Mouse (Mus musculus) A20 (cell line): ENCODE data around the gene Gm19345.

Experiments
- DNase-seq: peaks from one replicate; pipeline ENCODE4 v3.0.0-alpha.2; 2011; ENCODE audit warnings: low read depth, low spot score

Gene Gm19345

DNA sequence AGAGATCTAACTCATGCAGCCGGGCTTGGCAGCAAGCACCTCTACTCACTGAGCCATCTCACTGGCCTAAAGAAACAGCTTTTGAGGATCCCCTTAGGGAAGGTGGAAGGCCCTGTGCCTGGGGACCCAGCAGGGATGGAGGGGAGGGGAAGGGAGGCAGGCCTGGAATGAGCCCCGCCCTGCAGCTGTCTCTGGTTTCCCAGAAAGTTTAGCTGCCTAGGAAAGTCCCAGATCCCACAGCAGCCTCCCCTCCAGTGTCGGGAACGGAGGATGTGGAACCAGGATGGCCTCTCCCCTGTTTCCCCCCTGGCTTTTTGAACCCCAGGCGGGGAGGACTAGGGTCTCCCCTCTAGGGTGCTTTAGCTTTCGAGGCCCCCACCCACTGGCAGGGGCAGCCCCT, 25.0 kb upstream of the Gm19345 start:
- no peak for DNase-seq

GRCm38 (mm10) chr7:19829694-19830093, 22.1 kb upstream of the Gm19345 start:
- no peak for DNase-seq

DNA sequence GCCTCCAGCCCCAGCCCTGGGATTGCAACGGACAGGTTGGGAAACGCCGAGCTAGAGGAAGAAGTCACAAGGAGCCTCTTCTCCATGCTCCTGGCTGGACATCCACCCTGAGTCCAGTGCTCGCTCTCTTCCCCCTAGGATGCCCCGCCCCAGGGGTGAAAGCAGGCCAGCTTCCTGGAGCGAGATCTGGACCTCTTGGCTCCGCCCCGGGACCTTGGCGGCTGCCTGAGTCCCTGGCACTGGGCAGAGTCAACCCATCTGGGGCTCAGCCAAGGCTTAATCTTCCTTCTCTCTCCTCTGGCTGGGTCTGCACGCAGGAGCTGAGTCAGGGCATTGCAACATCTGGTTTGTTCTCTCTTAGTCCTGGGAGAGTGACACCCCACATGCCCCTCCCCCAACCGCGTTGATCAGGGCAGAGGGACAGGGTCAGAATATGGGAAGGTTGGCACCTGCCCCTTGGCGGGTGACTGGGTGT, 21.1 kb upstream of the Gm19345 start:
- no peak for DNase-seq

- no peak for DNase-seq
These were observed 20.0 kb upstream of the Gm19345 start for GRCm38 (mm10) chr7:19831837-19832236.

- peak; percentile 23 for DNase-seq
These were observed 17.7 kb upstream of the Gm19345 start for GRCm38 (mm10) chr7:19834055-19834454.

DNA sequence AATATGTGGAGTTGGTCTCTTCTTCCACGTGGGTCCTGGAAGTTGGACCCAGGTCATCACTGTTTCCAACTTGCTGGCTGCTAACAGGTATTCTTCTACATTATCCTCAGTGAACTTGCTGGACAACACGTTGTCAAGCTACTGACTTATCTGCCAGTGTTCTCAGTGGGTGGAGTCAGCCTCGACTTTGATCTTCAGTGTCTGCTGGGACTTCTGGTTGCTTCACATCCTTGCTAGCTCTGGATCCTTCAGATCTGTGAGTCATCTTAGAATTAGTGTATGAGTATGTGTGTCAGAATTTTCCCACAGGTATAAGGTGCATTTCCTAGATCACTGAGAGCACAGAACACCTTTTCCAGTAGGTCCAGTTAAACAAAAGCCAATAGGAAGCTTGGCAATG, 15.0 kb upstream of the Gm19345 start:
- DNase-seq, result no peak

DNA sequence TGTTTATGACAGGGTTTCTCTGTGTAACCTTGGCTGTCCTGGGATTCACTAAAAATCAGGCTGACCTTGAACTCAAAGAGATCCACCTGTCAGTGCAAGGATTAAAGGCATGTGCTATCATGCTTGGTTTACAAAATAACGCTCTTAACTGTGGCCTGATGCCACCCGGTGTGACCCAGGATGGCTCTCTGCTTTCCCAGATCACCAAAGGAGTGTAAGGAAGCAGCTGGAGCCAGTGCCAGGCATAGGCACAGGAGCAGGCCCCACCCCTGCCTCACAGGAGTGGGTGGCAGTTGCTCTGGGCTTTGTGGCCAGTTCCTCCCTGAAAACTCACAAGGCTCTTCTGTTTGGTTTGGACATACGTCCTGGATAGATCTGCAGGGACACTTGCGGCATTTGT, 11.4 kb upstream of the Gm19345 start:
- no peak for DNase-seq

DNA sequence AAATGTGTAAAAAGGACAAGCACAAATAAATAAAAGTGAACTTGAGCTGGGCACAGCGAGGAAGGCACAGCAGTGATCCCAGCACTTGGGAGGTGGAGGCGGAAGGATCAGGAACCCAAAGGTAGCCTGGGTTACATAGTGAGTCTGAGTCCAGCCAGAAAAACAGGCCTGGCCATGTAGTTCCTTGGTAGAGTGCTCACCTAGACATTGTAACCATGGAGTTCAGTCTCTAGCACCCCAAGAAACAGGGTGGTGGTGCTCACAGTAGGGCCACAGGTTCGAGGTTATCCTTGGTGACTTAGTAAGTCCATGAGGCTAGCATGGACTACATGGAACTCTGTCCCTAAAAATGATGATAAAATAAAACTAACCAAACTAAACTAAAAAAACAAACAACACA, 10.9 kb upstream of the Gm19345 start:
- no peak for DNase-seq

- no peak for DNase-seq
These were observed 10.0 kb upstream of the Gm19345 start for GRCm38 (mm10) chr7:19841686-19842413.

DNA sequence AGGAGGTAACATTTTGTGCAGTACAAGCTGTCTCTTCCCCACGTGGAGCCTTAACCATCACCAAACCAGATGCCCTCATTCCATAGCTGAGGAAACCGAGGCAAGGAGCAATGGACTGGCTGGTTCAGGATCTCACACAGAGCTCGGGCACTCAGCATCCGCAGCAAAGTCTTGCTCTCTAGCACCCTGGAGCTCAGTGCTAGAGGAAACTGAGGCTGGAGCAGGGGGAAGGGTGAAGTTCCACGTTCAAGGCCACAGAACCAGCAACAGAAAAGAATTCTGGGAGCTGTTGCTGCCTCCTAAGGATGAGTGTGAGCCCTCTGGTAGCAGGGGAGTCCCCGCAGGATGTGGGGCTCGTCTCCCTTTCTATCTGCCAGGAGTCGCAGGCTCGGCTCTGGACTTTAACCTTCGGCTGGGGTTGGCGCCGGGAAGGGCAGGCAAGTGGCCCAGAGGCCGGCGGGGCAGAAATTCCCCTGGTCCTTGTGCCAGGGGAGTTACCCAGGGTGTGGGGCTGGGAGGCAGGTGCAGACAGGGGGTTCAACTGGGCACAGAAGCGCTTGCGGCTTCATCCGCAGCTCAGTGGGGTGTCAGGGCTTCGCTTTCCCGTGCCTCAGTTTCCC, 8.8 kb upstream of the Gm19345 start:
- no peak for DNase-seq

- DNase-seq, result peak; percentile 78
These were observed 8.2 kb upstream of the Gm19345 start for GRCm38 (mm10) chr7:19843561-19843960.

DNA sequence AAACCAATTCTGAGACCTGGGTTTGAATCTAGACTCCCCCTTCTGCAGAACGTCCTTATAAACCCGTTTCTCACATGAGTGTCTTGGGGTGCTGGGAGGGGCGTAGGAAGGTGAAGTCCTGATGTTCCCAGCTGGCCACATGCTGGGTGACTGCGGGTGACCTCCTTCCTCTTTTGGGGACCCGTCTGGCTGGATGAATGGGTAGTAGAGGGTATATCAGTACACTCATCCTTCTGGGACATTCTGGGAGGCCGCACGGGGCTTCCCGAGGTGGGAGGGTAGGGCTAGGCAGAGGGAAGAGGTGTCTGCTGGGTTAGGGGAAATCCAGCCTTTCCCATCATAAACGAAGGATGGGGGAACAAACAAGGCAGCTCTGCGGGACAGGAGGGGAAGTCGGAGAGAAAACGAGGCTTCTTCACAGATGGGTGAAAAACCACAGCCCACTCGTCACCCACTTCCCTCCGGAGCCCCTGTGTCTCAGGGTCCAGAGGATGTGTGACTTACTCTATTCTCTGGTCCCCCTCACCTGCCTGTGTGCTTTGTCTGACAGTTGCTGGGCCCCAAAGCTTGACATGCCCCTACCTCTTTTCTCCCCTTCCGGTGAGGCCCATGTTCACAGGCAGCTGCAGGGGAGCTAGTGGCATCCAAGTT, 7.2 kb upstream of the Gm19345 start:
- DNase-seq, result no peak

DNA sequence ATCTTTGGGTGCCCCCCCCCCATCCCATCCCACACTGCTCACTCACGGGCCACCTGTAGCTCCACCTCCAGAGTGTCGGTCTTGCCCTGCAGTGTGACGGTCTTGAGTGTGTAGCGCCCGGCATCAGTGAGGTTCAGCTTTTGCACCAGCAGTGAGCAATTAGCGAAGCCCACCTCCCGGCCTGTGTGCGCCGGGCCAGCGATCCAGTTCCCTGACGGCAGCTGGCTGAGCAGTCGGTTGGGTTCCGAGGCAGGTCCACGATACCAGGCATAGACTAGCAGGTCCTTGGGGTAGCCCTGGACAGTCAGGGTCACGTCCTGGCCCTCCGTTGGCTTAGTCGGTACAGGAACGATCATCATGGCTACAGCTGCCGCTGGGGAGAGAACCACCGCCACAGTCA, 1.7 kb downstream of the Gm19345 start:
- no peak for DNase-seq

- no peak for DNase-seq
These were observed 3.9 kb downstream of the Gm19345 start for GRCm38 (mm10) chr7:19855663-19856062.

- no peak for DNase-seq
These were observed 4.5 kb downstream of the Gm19345 start for GRCm38 (mm10) chr7:19856283-19856682.

DNA sequence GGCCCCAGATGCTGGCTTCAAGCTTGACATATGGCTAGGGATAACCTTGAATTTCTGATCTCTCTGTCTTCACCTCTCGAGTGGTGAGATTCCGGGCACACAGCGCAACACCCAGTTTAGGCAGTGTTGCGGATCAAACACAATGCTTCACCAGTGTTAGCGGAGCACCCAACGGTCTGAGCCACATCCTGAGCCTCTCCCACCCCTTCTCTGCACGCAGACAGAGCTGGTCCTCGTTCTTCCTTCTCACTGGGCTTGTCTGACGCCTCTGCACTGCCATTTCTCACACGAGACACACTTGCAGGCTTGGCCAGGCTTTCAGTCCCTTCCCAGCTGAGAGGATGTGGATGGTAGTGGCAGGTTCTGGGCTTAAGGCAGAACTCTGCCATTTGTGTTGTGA, 7.9 kb downstream of the Gm19345 start:
- DNase-seq, result no peak

DNA sequence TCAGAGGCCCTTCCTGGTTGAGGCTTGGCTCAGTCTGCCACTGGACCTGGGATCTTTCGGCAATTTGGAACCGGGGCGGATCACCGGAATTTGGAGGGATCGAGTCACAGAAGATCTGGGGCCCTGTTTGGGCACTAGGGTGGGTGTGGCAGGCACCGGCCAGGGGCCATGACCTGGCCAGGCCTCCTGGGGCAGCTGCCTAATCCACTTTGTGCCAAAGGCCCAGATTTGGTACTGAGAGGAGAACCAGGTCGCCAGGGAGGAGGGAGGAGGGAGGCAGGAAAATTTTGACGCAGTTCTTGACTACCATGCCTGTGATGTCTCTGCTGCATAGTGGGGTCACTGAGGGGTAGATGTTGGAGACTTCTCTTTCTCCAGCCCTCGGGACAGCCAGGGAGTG, 9.4 kb downstream of the Gm19345 start, which contains the start of gene Ceacam16:
Gene Ceacam16, minus strand, starts transcription at position 101 of the 400 bp plus-strand sequence.
- no peak for DNase-seq

DNA sequence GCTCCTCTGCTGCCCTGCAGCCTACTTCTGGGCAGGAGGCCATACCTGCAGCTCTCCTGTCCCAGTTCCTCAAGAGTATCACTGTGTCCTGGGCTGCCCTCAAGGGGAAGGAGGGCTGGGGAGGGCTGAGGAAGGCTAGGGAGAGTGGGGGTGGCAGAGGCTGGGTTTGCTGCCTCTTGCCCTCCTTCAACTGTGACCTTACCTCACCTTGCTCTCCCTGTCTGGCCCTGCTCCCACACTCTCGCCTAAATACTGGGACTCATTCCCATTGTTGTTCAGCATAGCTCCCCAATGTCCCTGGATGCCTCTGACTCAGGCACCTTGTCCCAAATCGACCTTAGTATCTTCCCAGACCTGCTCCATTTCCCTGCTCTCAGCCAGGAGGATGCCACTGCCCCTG, 12.4 kb downstream of the Gm19345 start:
- no peak for DNase-seq

DNA sequence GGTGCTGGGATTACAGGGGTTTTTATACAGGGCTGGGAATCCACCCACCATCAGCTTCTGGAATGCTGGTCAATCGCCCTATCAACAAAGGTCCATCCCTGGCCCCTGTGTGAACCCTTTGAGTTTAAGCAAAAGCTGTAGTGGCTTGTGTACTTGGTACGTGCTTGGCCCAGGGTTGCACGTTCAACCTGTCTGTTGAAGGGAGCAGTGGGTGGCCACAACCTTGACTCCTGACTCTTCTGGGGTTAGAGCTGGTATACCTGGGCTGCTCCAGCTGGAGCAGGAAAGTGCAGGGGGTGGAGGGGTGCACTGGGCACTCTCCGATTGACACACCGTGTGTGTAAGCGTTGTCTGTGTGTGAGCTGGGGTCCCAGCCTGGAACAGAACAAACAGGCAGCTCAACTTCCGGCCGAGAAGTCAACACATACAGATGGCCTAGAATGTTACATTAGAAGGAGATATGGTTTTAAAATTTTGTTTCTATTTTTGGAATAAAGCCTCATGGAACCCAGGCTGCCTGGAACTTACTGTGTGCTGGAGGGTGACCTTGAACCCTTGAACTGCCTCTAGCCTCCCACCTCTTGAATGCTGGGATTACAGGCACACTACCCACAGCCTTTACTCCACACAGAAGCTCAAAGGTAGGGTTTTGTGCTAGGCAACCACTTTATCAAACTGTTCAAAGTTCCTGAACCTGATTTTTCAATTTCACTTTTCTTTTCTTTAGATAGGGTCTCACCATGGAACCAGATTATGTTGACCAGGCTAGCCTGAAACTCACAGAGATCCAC, 13.6 kb downstream of the Gm19345 start:
- DNase-seq, result no peak

- no peak for DNase-seq
These were observed 14.7 kb downstream of the Gm19345 start for GRCm38 (mm10) chr7:19866490-19866889.

DNA sequence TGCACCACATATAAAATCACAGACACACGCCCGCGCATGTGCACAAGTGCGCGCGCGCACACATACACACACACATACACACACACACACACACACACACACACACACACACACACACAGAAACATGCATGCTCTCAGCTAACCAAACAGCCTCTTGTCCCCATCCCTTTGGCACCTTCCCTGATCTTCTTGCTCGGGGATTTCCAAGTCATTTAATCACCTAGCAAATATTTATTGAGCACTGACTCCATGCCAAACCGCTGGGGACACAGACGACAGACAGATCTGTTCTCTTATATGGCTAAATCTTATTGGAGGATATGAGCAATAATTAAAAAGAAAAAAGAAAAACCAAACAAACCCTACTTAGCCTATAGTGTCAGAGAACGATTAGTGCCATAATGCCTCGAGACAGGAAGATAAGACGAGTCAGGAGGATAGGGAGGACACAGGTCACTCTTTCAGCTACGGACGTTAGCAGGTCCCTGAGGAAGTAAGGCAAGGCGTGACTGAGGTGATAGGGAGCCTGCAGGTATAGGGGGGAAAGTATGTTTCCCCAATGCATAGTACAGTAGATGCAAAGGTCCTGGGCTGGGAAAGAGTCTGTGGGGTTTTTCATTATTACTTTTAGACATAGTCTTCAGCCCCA, 16.1 kb downstream of the Gm19345 start:
- DNase-seq, result no peak
